Mouse (Mus musculus): ENCODE results near the gene Zfp362.

The Zfp362 gene

GRCm38 (mm10) chr4:128806043-128806826 is at the start of gene Zfp362:
Gene Zfp362, minus strand, starts transcription at chr4:128806045.
- DNase-seq (ENCODE audit: low spot score in 2 of 2): no peak

- no peak for DNase-seq (ENCODE audit: low spot score in 2 of 2)
Observed at GRCm38 (mm10) chr4:128855613-128856040, 49.8 kb upstream of the Zfp362 start.

GRCm38 (mm10) chr4:128853117-128853516 is 47.3 kb upstream of the Zfp362 start:
- no peak for DNase-seq (ENCODE audit: low spot score in 2 of 2)

- no peak for DNase-seq (ENCODE audit: low spot score in 2 of 2)
Observed at GRCm38 (mm10) chr4:128852266-128852887, 46.5 kb upstream of the Zfp362 start.

GRCm38 (mm10) chr4:128849686-128850085 is 43.8 kb upstream of the Zfp362 start:
- no peak for DNase-seq (ENCODE audit: low spot score in 2 of 2)

- no peak for DNase-seq (ENCODE audit: low spot score in 2 of 2)
Observed at GRCm38 (mm10) chr4:128848961-128849360, 43.1 kb upstream of the Zfp362 start.

- DNase-seq (ENCODE audit: low spot score in 2 of 2): no peak
Observed at GRCm38 (mm10) chr4:128845367-128845973, 39.6 kb upstream of the Zfp362 start.

GRCm38 (mm10) chr4:128844566-128844965 is 38.7 kb upstream of the Zfp362 start:
- no peak for DNase-seq (ENCODE audit: low spot score in 2 of 2)

GRCm38 (mm10) chr4:128841259-128841658 is 35.4 kb upstream of the Zfp362 start:
- DNase-seq (ENCODE audit: low spot score in 2 of 2): no peak

- DNase-seq (ENCODE audit: low spot score in 2 of 2): peak in 1 of 2 experiments; percentile 8
Observed at GRCm38 (mm10) chr4:128839811-128840738, 34.2 kb upstream of the Zfp362 start.

- DNase-seq (ENCODE audit: low spot score in 2 of 2): no peak
Observed at GRCm38 (mm10) chr4:128838202-128838601, 32.4 kb upstream of the Zfp362 start.

- no peak for DNase-seq (ENCODE audit: low spot score in 2 of 2)
Observed at GRCm38 (mm10) chr4:128824131-128824530, 18.3 kb upstream of the Zfp362 start.

GRCm38 (mm10) chr4:128820568-128820967 is 14.7 kb upstream of the Zfp362 start:
- no peak for DNase-seq (ENCODE audit: low spot score in 2 of 2)

- no peak for DNase-seq (ENCODE audit: low spot score in 2 of 2)
Observed at GRCm38 (mm10) chr4:128817011-128817410, 11.2 kb upstream of the Zfp362 start.

- DNase-seq (ENCODE audit: low spot score in 2 of 2): peak; percentile 80 to 91
Observed at GRCm38 (mm10) chr4:128811382-128812056, 5.7 kb upstream of the Zfp362 start.

GRCm38 (mm10) chr4:128806827-128807179 is 958 bp upstream of the Zfp362 start:
- DNase-seq (ENCODE audit: low spot score in 2 of 2): peak in 1 of 2 experiments; percentile 48

GRCm38 (mm10) chr4:128805150-128806042 is 449 bp downstream of the Zfp362 start:
- peak in 1 of 2 experiments; percentile 36 for DNase-seq (ENCODE audit: low spot score in 2 of 2)

GRCm38 (mm10) chr4:128804426-128805149 is 1.3 kb downstream of the Zfp362 start:
- no peak for DNase-seq (ENCODE audit: low spot score in 2 of 2)

- no peak for DNase-seq (ENCODE audit: low spot score in 2 of 2)
Observed at GRCm38 (mm10) chr4:128803569-128803968, 2.3 kb downstream of the Zfp362 start.
